Mouse (Mus musculus) ES-Bruce4 (cell line): ENCODE measurements around the gene Paf1.

Experiments
- CTCF ChIP-seq: IDR thresholded peaks from one replicate; pipeline ENCODE4 v1.8.1; 2011; ENCODE audit warnings: low read depth, low read length
- POLR2A ChIP-seq: IDR thresholded peaks from one replicate; pipeline ENCODE4 v1.8.1; 2011; ENCODE audit warnings: low read length; ENCODE audit not compliant: insufficient read depth

GRCm38 (mm10) chr7:28373131-28373581 is 19.6 kb upstream of the Paf1 start:
- TF ChIP-seq POLR2A, result no peak
- peak; percentile 1 for TF ChIP-seq CTCF
